Mouse (Mus musculus) R1 (cell line): ENCODE results near the gene Lpp.

ENCODE experiments used
- DNase-seq: peaks from one replicate; pipeline ENCODE4 v3.0.0-alpha.2; 2018; ENCODE audit warnings: low read depth, low spot score

Lpp gene

GRCm38 (mm10) chr16:24399524-24399923, 6.2 kb downstream of the Lpp start:
- DNase-seq, result peak; percentile 62

DNA sequence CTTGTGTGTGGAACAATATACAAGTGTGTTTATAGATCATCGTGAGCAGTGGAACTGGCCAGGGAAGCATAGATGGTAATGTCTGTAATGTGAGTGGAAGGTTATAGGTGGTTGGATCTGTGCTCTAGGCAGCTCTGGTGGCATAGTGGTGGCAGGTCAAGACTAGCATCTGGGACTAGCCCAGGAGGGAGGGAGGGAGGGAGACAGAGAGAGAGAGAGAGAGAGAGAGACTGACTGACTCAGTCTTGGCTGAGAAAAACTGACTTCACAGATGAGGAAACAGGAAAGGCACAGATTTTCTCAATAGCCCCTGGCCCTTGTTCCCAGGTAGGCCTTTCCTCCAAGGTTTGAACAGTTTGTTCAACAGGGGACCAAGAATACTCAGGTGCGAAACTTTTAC, 7.5 kb downstream of the Lpp start:
- no peak for DNase-seq

- DNase-seq, result no peak
Measured at GRCm38 (mm10) chr16:24402801-24403200, 9.5 kb downstream of the Lpp start.

GRCm38 (mm10) chr16:24403733-24404380, 10.6 kb downstream of the Lpp start:
- DNase-seq, result no peak

DNA sequence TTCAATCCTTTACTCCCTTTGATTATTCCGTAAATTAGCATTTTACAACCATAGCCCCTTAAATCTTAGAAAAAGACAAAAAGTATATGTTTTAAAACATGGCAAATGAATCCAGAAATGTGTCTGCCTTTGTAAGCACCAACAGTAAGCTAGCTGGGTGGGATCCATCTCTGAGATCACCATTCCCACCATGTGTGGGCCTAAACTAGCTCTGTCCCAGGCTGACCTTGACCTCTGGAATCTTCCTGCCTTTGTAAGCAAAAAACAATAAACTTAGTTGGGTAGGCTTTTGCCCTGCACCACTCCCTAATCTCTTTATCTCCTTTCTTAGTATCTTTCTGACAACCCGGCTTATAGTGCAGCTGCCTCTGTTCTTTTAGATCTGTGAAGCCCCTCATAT, 13.2 kb downstream of the Lpp start:
- DNase-seq, result peak; percentile 89

GRCm38 (mm10) chr16:24411281-24411680, 18.0 kb downstream of the Lpp start:
- peak; percentile 93 for DNase-seq

GRCm38 (mm10) chr16:24412193-24412592, 18.9 kb downstream of the Lpp start:
- DNase-seq, result no peak

GRCm38 (mm10) chr16:24413059-24413458, 19.8 kb downstream of the Lpp start:
- DNase-seq, result no peak

DNA sequence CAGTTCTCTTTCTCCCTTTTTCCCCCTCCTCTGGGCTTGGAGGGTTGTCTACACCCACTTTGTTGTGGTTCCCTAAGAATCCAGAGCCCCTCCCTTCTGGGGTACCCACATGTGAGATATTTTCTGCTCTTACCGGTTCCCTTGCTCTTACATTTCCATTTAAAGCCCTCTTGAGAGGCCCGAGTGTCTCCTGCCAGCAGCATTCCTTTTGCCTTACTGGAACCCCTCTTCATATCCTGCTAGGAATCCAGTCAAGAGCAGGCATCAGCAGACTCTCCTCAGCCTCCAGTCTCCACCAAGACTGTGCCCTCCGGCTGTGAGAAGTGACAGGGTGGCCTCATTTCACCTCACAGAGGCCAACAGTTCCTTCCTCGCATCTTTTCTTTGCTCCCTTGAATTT, 24.7 kb downstream of the Lpp start:
- DNase-seq, result no peak

DNA sequence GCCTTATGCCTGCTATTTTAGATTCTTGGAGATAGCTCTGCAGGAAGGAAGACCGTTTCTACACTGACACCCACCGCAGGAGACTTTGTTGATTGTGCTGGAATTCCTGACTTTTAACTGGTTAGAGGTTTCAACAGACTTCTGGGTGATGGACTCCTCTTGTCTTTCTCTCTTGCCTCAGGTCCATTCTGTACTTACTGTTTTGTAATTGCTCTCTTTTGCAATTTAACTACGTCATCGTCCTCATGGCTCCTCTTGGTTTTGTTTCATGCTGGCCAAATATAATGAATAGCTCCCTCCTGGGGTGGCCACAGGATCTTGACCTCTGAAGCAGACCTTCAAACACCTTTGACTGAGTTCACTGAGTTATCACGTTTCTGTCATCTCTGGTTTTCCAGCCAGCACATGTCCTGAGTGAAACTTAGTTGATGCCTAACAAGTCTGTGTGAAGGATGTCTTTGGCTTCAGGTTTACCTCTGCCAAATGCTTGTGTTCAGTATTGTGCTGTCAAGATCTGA, 27.4 kb downstream of the Lpp start:
- DNase-seq, result no peak

GRCm38 (mm10) chr16:24421687-24422418, 28.5 kb downstream of the Lpp start:
- DNase-seq, result no peak

- DNase-seq, result no peak
Measured at GRCm38 (mm10) chr16:24423196-24423595, 29.9 kb downstream of the Lpp start.

DNA sequence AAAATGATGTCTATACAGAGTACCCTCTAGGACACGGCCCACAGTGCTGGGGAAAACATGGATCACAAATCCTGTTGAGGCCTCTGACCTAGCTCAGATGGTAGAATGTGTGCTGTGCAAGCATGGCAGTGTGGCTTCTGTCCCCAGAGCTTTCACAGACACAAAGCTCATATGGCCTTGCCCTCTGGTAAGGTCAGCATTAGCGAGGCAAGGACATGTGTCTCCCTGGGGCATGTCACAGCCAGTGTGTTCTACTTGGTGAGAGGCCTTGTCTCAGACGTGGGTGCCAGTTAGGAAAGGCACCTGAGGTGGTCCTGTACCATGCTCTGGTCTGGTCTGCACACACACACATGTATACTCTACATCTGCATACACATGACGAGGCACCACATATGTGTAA, 30.4 kb downstream of the Lpp start:
- no peak for DNase-seq

DNA sequence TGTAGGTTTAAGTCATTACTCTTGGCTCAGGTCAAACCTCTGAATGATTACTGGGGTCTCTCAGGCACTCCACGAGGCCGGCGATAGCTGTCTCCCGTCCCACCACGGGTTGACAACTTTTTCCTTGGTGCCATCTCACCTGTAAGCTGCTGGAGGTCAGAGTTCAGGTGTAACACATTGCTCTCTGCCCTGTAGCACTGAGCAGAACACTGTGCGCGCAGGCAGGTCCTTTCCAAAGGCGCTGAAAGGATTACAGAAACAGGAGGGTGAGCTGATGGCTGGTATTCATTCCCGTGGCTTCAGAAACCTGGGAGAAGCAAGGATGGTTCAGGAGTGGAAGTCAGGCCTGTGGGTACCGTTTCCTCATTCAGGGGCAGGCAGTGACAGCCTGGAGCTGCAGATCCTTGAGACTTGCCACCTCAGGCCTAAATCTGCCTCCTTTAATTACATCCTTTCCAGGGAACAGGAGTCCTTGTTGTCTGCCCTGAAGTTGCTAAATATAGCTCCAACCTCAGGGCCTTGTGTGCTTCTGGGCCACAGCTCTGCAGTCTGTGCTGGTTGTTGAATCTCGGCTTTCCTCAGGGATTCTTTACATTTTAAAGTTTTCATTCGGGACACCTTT, 31.2 kb downstream of the Lpp start:
- DNase-seq, result no peak

GRCm38 (mm10) chr16:24425816-24426215, 32.5 kb downstream of the Lpp start:
- DNase-seq, result no peak

DNA sequence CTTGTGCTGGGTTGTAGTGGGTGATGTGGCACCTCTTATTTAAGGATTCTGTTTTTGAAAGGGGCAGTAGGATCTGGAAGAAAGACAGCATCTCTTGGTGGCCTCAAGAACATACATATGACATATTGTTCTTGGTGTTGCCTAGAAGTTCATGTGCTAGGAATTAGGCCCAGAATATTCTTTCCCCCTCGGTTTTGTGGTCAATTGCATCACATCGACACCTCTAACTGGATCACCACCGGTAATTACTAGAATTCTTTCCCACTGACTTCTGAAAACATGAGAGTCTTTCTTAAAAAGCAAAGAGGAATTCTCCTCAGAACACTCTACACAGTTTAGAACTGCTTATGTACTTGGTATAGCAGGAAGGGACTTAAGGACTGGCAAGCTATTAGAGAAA, 34.3 kb downstream of the Lpp start:
- DNase-seq, result no peak

DNA sequence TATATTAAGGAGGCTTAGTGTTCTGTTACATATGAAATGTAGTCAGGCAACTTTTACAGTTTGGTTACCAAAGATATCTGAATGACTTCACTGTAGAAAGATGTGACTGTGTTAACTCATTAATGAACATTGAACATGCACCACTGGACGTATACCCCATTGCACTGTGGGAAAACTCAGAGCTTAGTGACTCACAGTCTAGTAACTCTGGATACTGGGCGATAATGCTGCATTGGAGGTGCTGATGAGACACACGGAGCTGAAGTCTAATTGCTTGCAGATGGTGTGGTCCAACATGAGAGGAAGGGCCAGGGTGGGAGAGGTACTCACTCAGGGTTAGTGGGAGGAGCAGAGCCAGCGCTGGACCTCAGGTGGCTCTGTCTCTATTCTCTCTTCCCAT, 34.7 kb downstream of the Lpp start:
- DNase-seq, result no peak

DNA sequence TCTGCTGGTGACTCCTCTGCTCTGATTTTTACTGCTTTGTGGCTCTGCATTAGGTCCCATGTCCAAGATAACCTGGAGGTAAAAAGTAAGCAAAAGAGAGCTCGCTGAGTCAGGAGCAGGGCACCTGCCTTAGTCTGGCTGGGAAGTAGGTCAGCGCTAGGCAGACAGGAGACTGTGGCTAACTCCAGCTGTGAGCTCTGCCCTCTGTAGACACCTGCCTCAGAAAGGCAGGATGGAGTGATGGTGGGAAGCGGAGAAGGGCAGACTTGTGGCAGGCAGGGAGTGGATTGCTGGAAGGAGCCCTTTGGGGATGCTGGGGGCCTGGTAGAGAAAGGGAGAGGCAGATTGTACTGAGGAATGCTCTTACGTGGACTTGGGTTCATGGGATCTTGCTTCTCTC, 35.4 kb downstream of the Lpp start:
- no peak for DNase-seq

- no peak for DNase-seq
Measured at GRCm38 (mm10) chr16:24429691-24430090, 36.4 kb downstream of the Lpp start.

GRCm38 (mm10) chr16:24431808-24432207, 38.5 kb downstream of the Lpp start:
- DNase-seq, result no peak

- peak; percentile 26 for DNase-seq
Measured at GRCm38 (mm10) chr16:24433563-24433962, 40.3 kb downstream of the Lpp start.

DNA sequence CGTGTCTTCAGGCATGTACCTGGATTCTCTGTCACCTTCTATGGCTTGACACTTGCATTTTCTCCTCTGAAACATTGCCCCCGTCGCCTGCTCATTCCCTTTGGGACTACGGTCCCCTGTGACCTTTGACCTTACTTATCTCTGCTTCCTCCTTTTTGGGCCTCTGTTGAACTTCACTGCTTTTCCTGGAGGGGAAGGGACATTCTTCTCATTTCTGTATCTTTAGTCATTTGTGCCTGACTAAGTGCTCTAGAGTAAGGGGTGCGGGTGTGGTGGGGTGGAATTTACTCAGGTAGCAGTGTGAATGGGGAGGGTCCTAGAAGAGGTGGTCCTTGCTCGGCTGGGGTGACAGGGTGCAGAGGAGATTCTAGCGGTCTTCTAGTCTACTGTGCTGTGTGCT, 40.7 kb downstream of the Lpp start:
- peak; percentile 75 for DNase-seq
